Mouse (Mus musculus): ENCODE measurements around the gene Obscn. TPM values are rescaled to one million over a fixed set of nuclear protein-coding genes. Genes with fewer than 3 reads are reported as not detected.
A peak's percentile ranks its signal among the peaks of the same experiment; 100 is the strongest.

Obscn gene
- polyA plus RNA-seq, 1 experiment from 2014 or later = 2.0 TPM

DNA sequence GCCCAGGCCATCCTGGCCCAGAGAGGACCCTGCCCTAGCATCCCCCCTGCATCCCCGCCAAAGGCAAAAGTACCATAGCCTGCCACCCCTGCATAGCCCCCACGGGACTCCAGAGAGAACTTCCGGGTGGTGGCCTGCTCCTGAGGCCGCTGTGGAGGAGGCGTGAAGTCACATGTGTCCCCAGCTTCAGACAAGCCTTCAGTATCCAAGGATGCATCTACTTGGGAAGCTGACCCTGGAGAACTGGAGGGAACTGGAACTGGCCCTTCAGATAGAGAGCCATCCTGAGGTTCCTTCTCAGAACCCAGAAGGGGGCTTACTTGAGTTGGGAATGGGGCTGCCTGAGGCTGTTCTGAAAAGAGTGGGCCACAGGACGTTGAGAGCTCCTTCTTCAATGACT lies 136.4 kb downstream of the Obscn start:
- Histone ChIP-seq H3K27ac (ENCODE audit: low read depth) (no peak overlapping the region), H3K36me3 (ENCODE audit: control insufficient read depth, insufficient read depth, low read length) (no peaks in the 10 kb centered on the region), H3K4me3 (ENCODE audit: low read depth, low read length) (no peak overlapping the region), H3K4me1 (replicated peaks; ENCODE audit: control insufficient read depth, insufficient read depth, low read length) (no peaks in the 10 kb centered on the region; the same call in 1 of the 2 replicates), H3K9me3 (ENCODE audit: control insufficient read depth, low read length) (no peaks in the 10 kb centered on the region), H3K9ac (ENCODE audit: low read length) (no peak overlapping the region), H3K4me2 (ENCODE audit: low read length) (no peak overlapping the region), H3K27me3 (replicated peaks; ENCODE audit: control insufficient read depth, insufficient read depth, low read length) (0 out of 2 replicates have a peak, but pooled peaks cover 5% of the 10 kb centered on the region)
- no peak for ATAC-seq (replicated peaks; ENCODE audit: low FRiP score, low TSS enrichment, low read depth)
- 86% methylated on average over 6 of the region's 6 CpGs for WGBS
- DNase-seq (ENCODE audit: low spot score) = no peak

DNA sequence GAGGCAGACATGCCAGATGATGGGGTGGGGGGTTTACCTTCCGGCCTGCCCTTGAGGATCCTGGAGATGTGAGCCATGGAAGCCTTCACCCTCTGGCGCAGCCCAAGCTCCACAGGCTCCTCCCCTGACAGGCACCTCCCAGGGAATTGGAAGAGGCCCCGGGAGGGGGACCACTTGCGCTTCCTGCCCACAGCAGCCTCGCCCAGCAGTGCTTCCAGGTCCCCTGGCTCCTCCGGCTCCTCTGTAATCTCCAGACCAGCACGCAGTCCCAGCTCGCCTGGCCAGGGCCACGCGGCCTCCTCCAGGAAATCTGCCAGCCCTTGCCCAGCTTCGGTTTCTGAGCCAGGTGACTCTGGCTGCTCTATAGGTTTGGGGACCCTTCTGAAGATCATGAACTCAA lies 137.0 kb downstream of the Obscn start:
- Histone ChIP-seq H3K4me1 (replicated peaks; ENCODE audit: control insufficient read depth, insufficient read depth, low read length) (no peaks in the 10 kb centered on the region; the same call in 1 of the 2 replicates), H3K27ac (ENCODE audit: low read depth) (no peak overlapping the region), H3K9ac (ENCODE audit: low read length) (no peak overlapping the region), H3K36me3 (ENCODE audit: control insufficient read depth, insufficient read depth, low read length) (no peaks in the 10 kb centered on the region), H3K9me3 (ENCODE audit: control insufficient read depth, low read length) (no peaks in the 10 kb centered on the region), H3K27me3 (replicated peaks; ENCODE audit: control insufficient read depth, insufficient read depth, low read length) (0 out of 2 replicates have a peak, but pooled peaks cover 9% of the 10 kb centered on the region), H3K4me3 (ENCODE audit: low read depth, low read length) (no peak overlapping the region), H3K4me2 (ENCODE audit: low read length) (peak overlapping the region; percentile 28)
- DNase-seq (ENCODE audit: low spot score) = no peak
- ATAC-seq (replicated peaks; ENCODE audit: low FRiP score, low TSS enrichment, low read depth) = no peak
- WGBS = 32% methylated on average over 11 of the region's 11 CpGs

DNA sequence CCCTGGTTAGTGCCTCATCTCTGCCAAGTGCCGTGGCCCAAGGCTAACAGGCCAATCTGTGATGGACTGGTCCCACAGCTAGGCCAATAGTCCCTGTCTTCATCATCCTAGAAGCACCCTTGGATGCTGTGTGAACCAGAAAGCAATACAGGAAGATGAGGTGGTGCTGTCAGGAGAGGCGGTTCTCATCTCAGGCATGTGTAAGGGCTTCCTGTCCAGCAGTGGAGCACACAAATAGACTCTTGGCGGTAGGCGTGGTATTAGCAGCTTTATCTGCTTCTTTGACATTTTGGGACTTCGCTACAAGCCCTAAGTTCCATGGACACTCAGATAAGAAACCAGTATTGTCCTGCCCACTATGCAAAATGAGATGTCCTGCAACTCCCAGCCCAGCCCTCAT lies 138.7 kb downstream of the Obscn start:
- 91% methylated on average over 5 of the region's 5 CpGs for WGBS
- H3K27me3 ChIP-seq (replicated peaks; ENCODE audit: control insufficient read depth, insufficient read depth, low read length) = 0 out of 2 replicates have a peak, but pooled peaks cover 10% of the 10 kb centered on the region
- no peak overlapping the region for H3K27ac ChIP-seq (ENCODE audit: low read depth)
- no peak overlapping the region for H3K9ac ChIP-seq (ENCODE audit: low read length)
- ATAC-seq (replicated peaks; ENCODE audit: low FRiP score, low TSS enrichment, low read depth) = no peak
- no peaks in the 10 kb centered on the region; the same call in 1 of the 2 replicates for H3K4me1 ChIP-seq (replicated peaks; ENCODE audit: control insufficient read depth, insufficient read depth, low read length)
- H3K4me3 ChIP-seq (ENCODE audit: low read depth, low read length) = no peak overlapping the region
- no peak overlapping the region for H3K4me2 ChIP-seq (ENCODE audit: low read length)
- DNase-seq (ENCODE audit: low spot score) = no peak
- H3K36me3 ChIP-seq (ENCODE audit: control insufficient read depth, insufficient read depth, low read length) = no peaks in the 10 kb centered on the region
- no peaks in the 10 kb centered on the region for H3K9me3 ChIP-seq (ENCODE audit: control insufficient read depth, low read length)

DNA sequence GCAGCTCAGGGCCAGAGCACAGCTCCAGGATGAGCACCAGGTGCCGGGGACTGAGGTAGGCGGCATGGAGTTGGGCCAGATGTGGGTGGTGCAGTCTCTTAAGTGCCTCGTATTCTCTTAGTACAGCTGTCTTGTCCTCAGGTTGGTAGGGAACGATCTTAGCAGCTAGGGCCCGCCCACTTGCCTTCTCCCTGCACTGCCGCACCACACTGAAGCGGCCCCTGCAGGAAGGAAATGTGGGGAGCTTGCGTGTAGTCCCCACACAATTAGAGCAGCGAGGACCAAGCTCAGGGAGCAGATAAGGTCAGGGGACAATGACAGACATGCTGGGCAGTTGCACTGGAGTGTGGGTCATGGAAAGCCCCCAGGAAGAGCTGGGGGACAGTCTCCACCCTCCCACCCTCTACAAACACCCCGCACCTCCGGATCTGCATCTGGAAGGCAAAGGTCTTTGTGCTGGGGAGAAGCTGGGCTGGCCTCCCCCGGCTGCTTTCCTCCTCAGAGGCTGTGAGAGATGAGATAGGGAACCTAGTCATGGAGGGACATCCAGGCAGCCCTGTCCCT lies 140.3 kb downstream of the Obscn start:
- Histone ChIP-seq H3K27me3 (replicated peaks; ENCODE audit: control insufficient read depth, insufficient read depth, low read length) (0 out of 2 replicates have a peak, but pooled peaks cover 10% of the 10 kb centered on the region), H3K9me3 (ENCODE audit: control insufficient read depth, low read length) (no peaks in the 10 kb centered on the region), H3K4me1 (replicated peaks; ENCODE audit: control insufficient read depth, insufficient read depth, low read length) (no peaks in the 10 kb centered on the region; the same call in 1 of the 2 replicates), H3K27ac (ENCODE audit: low read depth) (no peak overlapping the region), H3K4me2 (ENCODE audit: low read length) (no peak overlapping the region), H3K4me3 (ENCODE audit: low read depth, low read length) (no peak overlapping the region), H3K36me3 (ENCODE audit: control insufficient read depth, insufficient read depth, low read length) (peaks cover 6% of the 10 kb centered on the region; the same call in 1 of the 2 replicates), H3K9ac (ENCODE audit: low read length) (no peak overlapping the region)
- DNase-seq (ENCODE audit: low spot score) (no peak), ATAC-seq (replicated peaks; ENCODE audit: low FRiP score, low TSS enrichment, low read depth) (no peak)
- 51% methylated on average over 12 of the region's 12 CpGs for WGBS

DNA sequence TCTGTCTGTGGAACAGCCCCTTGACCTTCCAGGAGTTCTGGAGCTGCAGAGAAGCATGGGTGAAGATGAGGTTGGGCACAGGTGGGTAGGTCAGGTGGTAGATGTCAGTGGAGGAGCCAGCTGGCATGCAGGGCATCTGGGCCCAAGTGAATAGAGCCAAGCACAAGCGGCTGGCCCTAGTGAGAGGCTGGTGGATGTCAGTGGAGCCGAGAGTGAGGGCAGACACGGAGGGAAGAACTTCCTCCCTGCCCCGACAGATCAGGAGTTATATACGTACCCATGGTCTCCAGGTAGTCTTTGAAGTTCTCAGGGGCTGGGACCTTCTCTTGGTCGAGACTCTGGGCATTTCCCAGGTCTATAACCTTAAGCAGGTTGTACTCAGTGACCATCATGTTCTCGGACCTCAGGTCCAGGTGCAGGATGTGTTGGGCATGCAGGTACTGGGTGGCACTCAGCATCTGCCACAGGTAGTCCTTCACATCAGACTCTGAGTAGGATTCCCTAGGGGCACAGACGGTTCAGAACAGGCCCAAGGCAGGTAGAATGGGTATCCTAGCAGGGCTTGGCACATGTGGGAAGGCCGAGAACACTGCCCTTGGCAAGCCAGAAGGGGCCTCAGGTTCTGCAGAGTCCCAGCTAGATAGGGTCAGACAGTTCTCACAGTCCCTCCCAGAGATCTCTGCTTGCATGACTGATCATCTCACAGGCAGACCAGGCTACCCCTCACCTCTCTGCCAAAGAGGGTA lies 141.0 kb downstream of the Obscn start:
- no peaks in the 10 kb centered on the region; the same call in 1 of the 2 replicates for H3K4me1 ChIP-seq (replicated peaks; ENCODE audit: control insufficient read depth, insufficient read depth, low read length)
- H3K9me3 ChIP-seq (ENCODE audit: control insufficient read depth, low read length) = no peaks in the 10 kb centered on the region
- 0 out of 2 replicates have a peak, but pooled peaks cover 10% of the 10 kb centered on the region for H3K27me3 ChIP-seq (replicated peaks; ENCODE audit: control insufficient read depth, insufficient read depth, low read length)
- WGBS = 83% methylated on average over 9 of the region's 9 CpGs
- no peak for ATAC-seq (replicated peaks; ENCODE audit: low FRiP score, low TSS enrichment, low read depth)
- no peak overlapping the region for H3K9ac ChIP-seq (ENCODE audit: low read length)
- H3K4me2 ChIP-seq (ENCODE audit: low read length) = peak overlapping the region; percentile 48; the same call in 1 of the 2 replicates
- no peak overlapping the region for H3K27ac ChIP-seq (ENCODE audit: low read depth)
- H3K4me3 ChIP-seq (ENCODE audit: low read depth, low read length) = no peak overlapping the region
- DNase-seq (ENCODE audit: low spot score) = no peak
- H3K36me3 ChIP-seq (ENCODE audit: control insufficient read depth, insufficient read depth, low read length) = peaks cover 12% of the 10 kb centered on the region; the same call in 1 of the 2 replicates

DNA sequence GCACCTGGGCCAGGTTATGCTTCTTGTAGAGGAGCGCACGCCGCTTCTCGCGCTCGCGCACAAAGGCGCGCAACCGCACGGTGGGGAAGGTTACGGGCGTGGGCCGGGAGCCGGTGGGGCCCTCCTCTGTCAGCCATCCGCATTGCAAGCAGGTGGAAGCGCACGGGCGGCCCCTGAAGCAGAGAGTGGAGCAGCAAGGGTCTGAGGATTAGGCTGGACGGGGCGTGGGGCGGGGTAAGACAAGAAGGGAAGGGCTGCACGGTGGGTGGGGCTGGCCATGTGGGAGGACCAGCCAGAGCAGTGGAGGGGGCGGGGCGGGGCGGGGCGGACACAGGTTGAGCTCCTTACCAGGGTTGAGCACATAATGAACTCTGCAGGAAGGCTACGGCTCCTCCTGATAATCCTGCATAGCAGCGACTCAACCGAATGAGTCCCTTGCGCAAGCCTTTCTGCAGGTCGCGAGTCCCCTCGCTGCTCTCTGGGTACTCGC lies 141.8 kb downstream of the Obscn start:
- peak overlapping the region; percentile 48 for H3K4me2 ChIP-seq (ENCODE audit: low read length)

DNA sequence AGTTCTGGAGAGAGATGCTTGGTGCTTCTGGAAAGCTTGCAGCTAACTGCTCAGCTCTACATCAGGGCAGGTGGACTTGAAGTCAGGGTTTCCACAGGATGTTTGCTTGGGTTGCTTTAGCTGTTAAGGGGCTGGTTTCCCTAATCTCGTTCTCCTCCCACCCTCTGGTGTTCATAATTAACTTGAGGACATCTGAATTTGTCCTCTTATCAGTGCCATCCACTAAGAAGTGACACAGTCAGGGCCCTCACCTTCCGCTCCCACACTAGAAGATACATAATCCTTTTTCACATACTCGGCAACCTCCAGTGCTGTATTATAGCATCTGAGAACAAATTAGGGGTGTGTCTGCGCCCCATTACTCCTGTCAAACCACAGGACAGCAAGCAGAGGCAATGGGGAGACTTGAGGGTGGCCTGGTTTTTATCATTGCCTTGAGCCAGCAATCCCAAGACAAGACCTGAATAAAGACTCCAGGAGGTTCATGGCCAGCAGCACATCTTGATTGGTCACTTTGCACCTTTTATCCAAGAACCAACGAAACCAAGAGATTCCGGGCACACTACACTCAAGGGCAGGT lies 143.0 kb downstream of the Obscn start:
- 0 out of 2 replicates have a peak, but pooled peaks cover 10% of the 10 kb centered on the region for H3K27me3 ChIP-seq (replicated peaks; ENCODE audit: control insufficient read depth, insufficient read depth, low read length)
- no peak overlapping the region for H3K4me2 ChIP-seq (ENCODE audit: low read length)
- 66% methylated on average over 6 of the region's 6 CpGs for WGBS
- DNase-seq (ENCODE audit: low spot score) (no peak), ATAC-seq (replicated peaks; ENCODE audit: low FRiP score, low TSS enrichment, low read depth) (no peak)
- no peak overlapping the region for H3K4me3 ChIP-seq (ENCODE audit: low read depth, low read length)
- H3K9ac ChIP-seq (ENCODE audit: low read length) = no peak overlapping the region
- no peak overlapping the region for H3K27ac ChIP-seq (ENCODE audit: low read depth)
- no peaks in the 10 kb centered on the region for H3K9me3 ChIP-seq (ENCODE audit: control insufficient read depth, low read length)
- no peaks in the 10 kb centered on the region; the same call in 1 of the 2 replicates for H3K4me1 ChIP-seq (replicated peaks; ENCODE audit: control insufficient read depth, insufficient read depth, low read length)
- H3K36me3 ChIP-seq (ENCODE audit: control insufficient read depth, insufficient read depth, low read length) = peaks cover 33% of the 10 kb centered on the region

More for the DNA sequence above, 141.8 kb downstream of the Obscn start:
- Histone ChIP-seq H3K27ac (ENCODE audit: low read depth) (no peak overlapping the region), H3K4me3 (ENCODE audit: low read depth, low read length) (peak overlapping the region; percentile 21), H3K9me3 (ENCODE audit: control insufficient read depth, low read length) (no peaks in the 10 kb centered on the region), H3K9ac (ENCODE audit: low read length) (no peak overlapping the region), H3K36me3 (ENCODE audit: control insufficient read depth, insufficient read depth, low read length) (peaks cover 21% of the 10 kb centered on the region), H3K27me3 (replicated peaks; ENCODE audit: control insufficient read depth, insufficient read depth, low read length) (0 out of 2 replicates have a peak, but pooled peaks cover 10% of the 10 kb centered on the region), H3K4me1 (replicated peaks; ENCODE audit: control insufficient read depth, insufficient read depth, low read length) (no peaks in the 10 kb centered on the region; the same call in 1 of the 2 replicates)
- WGBS = 1% methylated on average over 33 of the region's 35 CpGs
- peak; percentile 70 for DNase-seq (ENCODE audit: low spot score)
- ATAC-seq (replicated peaks; ENCODE audit: low FRiP score, low TSS enrichment, low read depth) = peak; percentile 77

DNA sequence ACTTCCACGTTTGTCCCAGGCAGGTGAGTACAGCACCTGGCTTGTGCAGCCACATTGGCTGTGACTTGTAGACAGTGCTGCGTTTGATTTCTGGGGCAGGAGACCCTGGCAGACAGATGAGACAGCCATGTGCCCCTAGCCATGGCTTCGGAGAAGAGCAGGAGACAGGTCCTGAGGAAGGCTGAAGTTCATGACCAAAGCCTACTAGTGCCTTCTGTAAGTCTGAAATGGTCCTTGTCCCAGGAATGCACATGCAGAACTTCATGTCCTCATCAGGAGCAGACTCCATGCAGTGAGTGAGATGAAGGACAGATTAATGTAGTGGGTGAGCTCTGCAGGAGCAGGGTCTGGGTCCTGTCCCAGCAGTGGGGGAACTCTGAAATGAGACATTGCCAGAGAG lies 144.3 kb downstream of the Obscn start:
- 81% methylated on average over 3 of the region's 3 CpGs for WGBS
- Histone ChIP-seq H3K27me3 (replicated peaks; ENCODE audit: control insufficient read depth, insufficient read depth, low read length) (0 out of 2 replicates have a peak, but pooled peaks cover 10% of the 10 kb centered on the region), H3K27ac (ENCODE audit: low read depth) (no peak overlapping the region), H3K4me3 (ENCODE audit: low read depth, low read length) (no peak overlapping the region), H3K9ac (ENCODE audit: low read length) (no peak overlapping the region), H3K4me2 (ENCODE audit: low read length) (no peak overlapping the region), H3K4me1 (replicated peaks; ENCODE audit: control insufficient read depth, insufficient read depth, low read length) (no peaks in the 10 kb centered on the region; the same call in 1 of the 2 replicates), H3K36me3 (ENCODE audit: control insufficient read depth, insufficient read depth, low read length) (peaks cover 45% of the 10 kb centered on the region), H3K9me3 (ENCODE audit: control insufficient read depth, low read length) (no peaks in the 10 kb centered on the region)
- ATAC-seq (replicated peaks; ENCODE audit: low FRiP score, low TSS enrichment, low read depth) (no peak), DNase-seq (ENCODE audit: low spot score) (no peak)
